Mouse (Mus musculus): ENCODE data around the gene Arl1. TPM values are rescaled to one million over a fixed set of nuclear protein-coding genes. Genes with fewer than 3 reads are reported as not detected.
A peak's percentile ranks its signal among the peaks of the same experiment; 100 is the strongest.

Gene Arl1
- total and polyA plus RNA-seq, 3 experiments = 51.7 to 93.6 TPM; not detected in 1

DNA sequence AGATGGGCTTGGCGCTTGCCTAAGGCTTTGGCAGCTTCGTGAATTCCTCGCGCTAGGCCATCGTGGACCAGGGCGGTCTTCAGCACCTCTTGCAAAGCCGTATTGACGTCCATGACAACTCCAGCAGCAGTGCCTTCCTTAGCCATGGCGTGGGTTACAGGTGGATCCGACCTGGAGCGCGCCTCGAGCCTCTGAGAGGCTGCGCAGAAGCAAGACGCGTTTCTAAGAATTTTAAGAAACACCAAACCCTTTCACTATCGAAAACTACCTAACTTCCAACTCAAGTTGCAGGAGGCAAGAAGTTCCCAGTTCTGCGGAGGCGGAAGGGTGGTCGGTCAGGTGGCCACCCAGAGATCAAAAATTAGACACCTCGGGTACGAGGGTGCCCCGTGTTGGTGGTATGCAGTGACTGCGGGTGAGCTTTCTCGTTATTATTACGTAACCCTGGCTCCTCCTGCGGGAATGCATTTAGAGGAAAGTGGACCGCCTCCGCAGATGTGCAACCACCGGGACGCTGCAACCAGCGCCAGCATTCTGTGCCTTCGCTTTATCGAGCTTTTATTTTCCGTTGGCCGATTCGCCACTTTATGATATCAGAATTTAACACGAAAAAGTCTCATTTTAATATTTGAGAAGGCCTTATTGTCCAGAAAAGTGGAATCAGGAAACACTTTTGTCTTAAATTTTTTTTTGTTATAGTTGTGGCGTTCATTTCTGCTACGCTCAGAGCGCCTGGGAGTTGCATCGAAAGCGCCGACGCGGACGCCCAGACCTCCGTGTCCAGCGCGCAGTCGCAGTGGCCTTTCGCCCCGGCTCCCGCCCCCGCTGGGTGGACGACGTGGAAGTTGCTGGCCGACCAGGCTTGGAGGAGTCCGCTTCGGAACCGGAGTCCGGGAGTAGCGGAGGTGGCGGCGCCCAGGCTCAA lies at the start of gene Arl1 (continued):
- TF ChIP-seq KAT2A (conservative IDR thresholded peaks at IDR 0.05; ENCODE audit: low read depth, low read length) = peak; percentile 71; the same call in 1 of the 2 replicates
- TF ChIP-seq RCOR1 (IDR thresholded peaks at IDR 0.05; ENCODE audit: low read depth, low read length) = no peak
- TF ChIP-seq MAZ (IDR thresholded peaks at IDR 0.05; ENCODE audit: low read depth, low read length) = peak; percentile 60; the same call in 1 of the 2 replicates
- no peak for TF ChIP-seq UBTF (IDR thresholded peaks at IDR 0.05; ENCODE audit: borderline replicate concordance, insufficient read depth, low read depth, low read length)
- peak; percentile 64 for TF ChIP-seq ELF1 (IDR thresholded peaks at IDR 0.05; ENCODE audit: low read depth, low read length)

DNA sequence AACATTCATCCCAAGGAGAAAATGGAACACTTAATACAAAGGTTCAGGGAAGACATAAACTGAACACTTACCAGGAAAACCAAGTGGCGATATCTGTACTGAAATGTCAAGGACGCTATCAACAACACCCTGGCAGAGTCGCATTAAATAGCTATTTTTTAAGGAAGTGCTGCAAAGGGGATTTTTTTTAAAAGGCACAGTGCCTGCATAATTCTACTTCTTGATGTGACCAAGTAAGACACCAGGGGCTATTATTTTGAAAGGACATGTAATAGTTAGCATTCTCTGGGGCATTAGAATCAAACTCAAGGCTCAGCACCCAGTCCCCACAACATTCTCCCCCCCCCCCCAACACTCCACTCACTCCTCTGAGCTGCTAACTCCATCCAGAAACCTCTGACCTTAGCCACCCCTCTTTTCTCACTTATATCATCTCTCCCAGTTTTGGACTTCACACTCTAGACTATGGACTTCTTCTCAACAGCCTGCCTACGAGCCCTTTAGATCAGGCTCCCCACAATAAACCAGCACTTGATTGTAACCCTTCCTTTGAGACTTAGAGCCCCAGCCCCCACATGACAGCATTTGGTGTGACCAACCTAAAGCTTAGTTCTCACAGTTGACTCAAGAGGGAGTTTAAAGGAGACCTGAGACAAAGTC lies 47.6 kb upstream of the Arl1 start:
- DNase-seq (ENCODE audit: low read depth, low spot score) = no peak
- Histone ChIP-seq H3K27me3 (ENCODE audit: control insufficient read depth in 1 of 2, insufficient read depth in 2 of 2, low read length in 2 of 2) (no peaks in the 10 kb centered on the region), H3K27ac (ENCODE audit: control insufficient read depth, low read depth, low read length) (no peak overlapping the region), H3K36me3 (ENCODE audit: control insufficient read depth in 1 of 2, insufficient read depth in 2 of 2, low read length in 2 of 2) (no peaks in the 10 kb centered on the region), H3K79me2 (ENCODE audit: control insufficient read depth, insufficient read depth, low read length, poor library complexity) (no peaks in the 10 kb centered on the region), H3K9ac (ENCODE audit: control insufficient read depth, low read depth, low read length, poor library complexity, severe bottlenecking) (no peak overlapping the region), H3K4me1 (ENCODE audit: control insufficient read depth in 1 of 2, insufficient read depth in 2 of 2, low read length in 2 of 2) (no peaks in the 10 kb centered on the region), H3K9me3 (replicated peaks; ENCODE audit: insufficient read depth, low read length) (no peaks in the 10 kb centered on the region), H3K4me3 (ENCODE audit: control insufficient read depth in 1 of 2, insufficient read depth in 1 of 2, low read depth in 2 of 2, low read length in 2 of 2) (no peak overlapping the region)
- TF ChIP-seq TAL1 (IDR thresholded peaks at IDR 0.05; ENCODE audit: low read length) (no peak), SIN3A (IDR thresholded peaks at IDR 0.05; ENCODE audit: low read length) (no peak), MAZ (IDR thresholded peaks at IDR 0.05; ENCODE audit: low read depth, low read length) (no peak), USF2 (IDR thresholded peaks at IDR 0.05; ENCODE audit: borderline replicate concordance in 1 of 2, insufficient read depth in 1 of 2, low read depth in 1 of 2, low read length in 2 of 2) (no peak), POLR2AphosphoS5 (IDR thresholded peaks at IDR 0.05; ENCODE audit: borderline replicate concordance, low read depth, low read length) (no peak), NELFE (IDR thresholded peaks at IDR 0.05; ENCODE audit: low read depth, low read length) (no peak)

DNA sequence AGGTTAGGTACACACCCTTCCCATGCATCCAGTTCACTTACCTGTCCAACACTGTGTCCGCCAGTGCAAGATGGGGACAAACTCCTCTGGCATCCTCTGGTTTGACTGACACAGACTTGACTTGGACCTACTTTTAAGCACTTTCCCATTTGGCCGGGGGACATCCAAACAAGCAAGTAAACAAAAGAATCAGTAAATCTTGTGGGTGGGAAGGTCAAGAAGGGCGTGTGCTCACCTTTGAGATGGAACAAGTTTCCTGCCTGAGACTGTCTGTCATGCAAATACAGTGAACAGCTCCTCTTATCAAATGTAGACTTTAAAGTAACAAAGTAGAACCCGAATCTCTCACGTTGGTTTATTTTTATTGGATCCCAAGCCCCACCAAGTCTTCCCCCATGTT lies 45.7 kb upstream of the Arl1 start, which contains the start of gene Spic:
Gene Spic (minus strand): TSS at position 91 of the 400 bp plus-strand sequence.
- no peak for TF ChIP-seq RCOR1 (IDR thresholded peaks at IDR 0.05; ENCODE audit: low read depth, low read length)
- no peak for TF ChIP-seq NELFE (IDR thresholded peaks at IDR 0.05; ENCODE audit: low read depth, low read length)
- no peak for TF ChIP-seq TAL1 (IDR thresholded peaks at IDR 0.05; ENCODE audit: low read length)
- no peak for TF ChIP-seq ZC3H11A (IDR thresholded peaks at IDR 0.05; ENCODE audit: low read depth, low read length)
- no peak for TF ChIP-seq CTCF (IDR thresholded peaks at IDR 0.05 in 2 of 3, conservative IDR thresholded peaks at IDR 0.05 in 1 of 3; ENCODE audit: control insufficient read depth in 1 of 3, insufficient read depth in 1 of 3, low read depth in 2 of 3, low read length in 3 of 3, poor library complexity in 1 of 3, severe bottlenecking in 1 of 3)
- Histone ChIP-seq H3K4me1 (ENCODE audit: control insufficient read depth in 1 of 2, insufficient read depth in 2 of 2, low read length in 2 of 2) (no peaks in the 10 kb centered on the region), H3K4me3 (ENCODE audit: control insufficient read depth in 1 of 2, insufficient read depth in 1 of 2, low read depth in 2 of 2, low read length in 2 of 2) (no peak within 1 kb of the TSS), H3K9me3 (replicated peaks; ENCODE audit: insufficient read depth, low read length) (no peaks in the 10 kb centered on the region), H3K27me3 (ENCODE audit: control insufficient read depth in 1 of 2, insufficient read depth in 2 of 2, low read length in 2 of 2) (no peaks in the 10 kb centered on the region), H3K79me2 (ENCODE audit: control insufficient read depth, insufficient read depth, low read length, poor library complexity) (no peaks in the 10 kb centered on the region), H3K27ac (ENCODE audit: control insufficient read depth, low read depth, low read length) (no peak within 1 kb of the TSS), H3K9ac (ENCODE audit: control insufficient read depth, low read depth, low read length, poor library complexity, severe bottlenecking) (no peak within 1 kb of the TSS), H3K36me3 (ENCODE audit: control insufficient read depth in 1 of 2, insufficient read depth in 2 of 2, low read length in 2 of 2) (no peaks in the 10 kb centered on the region)
- no peak for DNase-seq (ENCODE audit: low read depth, low spot score)

Data from MEL (cell line).